Mouse (Mus musculus): ENCODE measurements at regions not wholly inside any gene's neighbourhood (a gene's known extent, or its start where the extent isn't known, plus 50 kb on each side); places are given as distances from the start of the nearest gene placed in this dataset.

DNA sequence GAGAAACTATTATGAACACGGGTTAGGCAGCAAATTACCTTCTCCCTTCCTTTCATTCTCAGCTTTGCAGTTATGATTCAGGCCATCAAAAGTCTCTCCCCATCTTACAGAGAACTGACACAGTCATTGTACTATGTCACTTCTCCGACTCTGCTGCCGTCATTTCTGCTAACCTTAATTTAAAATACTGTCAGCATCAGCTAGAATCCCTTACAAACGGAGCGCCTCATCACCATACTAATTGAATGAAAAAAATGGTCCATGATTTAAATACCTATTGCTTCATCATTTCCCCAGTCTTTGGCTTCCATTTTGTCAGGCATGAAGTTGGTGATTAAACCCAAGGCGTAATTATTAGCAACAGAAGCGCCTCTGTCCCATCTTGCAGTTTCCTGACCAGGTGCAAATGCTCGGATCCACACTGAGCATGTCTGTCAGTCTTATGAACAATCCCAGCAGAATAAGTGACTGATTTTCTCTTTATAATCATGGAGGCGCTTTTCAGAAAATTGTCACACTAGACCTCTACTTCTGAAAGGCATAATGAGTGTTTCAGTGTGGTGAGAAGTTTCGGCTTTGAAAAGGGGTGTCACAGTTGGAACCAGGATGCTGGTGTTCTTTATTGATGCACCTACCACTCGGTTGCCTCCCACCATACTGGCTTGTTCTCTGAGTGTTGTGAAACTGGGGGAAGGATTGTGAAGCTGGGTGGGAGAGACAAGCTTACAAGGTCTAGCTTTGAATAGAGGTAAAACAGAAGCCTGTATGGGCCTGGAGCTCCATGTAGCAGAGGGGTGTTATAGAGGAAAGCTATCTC, 52.4 kb upstream of the Npy start:
- in situ Hi-C loops (cut with MseI, MboI): no loop called here
